Mouse (Mus musculus): ENCODE results near the gene 4930555G01Rik.
"Not testable (repeated sequence)": the region's sequence is repeated elsewhere in the genome, so short reads cannot be mapped to it uniquely, and the experiment has no call there.

The 4930555G01Rik gene

GRCm38 (mm10) chr14:5050329-5050728 is at the start of gene 4930555G01Rik:
Gene 4930555G01Rik (plus strand): TSS chr14:5050629.
- DNase-seq, result not testable (repeated sequence)

DNA sequence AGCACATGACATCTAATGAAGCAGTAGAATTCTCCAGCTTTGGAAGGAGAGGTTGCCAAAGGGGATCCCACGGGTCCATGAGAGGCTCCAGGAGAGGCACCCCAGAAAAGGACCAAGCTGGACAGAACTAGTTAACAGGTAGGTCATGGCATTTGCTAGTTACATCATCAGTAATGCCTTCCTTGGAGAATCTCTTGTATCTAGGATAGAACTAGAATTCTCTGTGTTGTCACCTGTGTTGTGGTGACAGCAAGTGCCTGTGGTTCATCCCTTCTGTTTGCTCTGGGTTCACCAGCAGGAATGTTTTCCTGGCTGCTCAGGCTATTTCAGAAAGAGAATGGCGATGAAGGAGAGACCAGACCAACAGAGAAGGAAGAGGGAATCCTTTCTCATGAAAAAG is 34.8 kb upstream of the 4930555G01Rik start, which contains the start of gene Gm3298:
TSS of gene Gm3298 (plus strand) at position 301 of the 400 bp plus-strand sequence.
- not testable (repeated sequence) for DNase-seq

DNA sequence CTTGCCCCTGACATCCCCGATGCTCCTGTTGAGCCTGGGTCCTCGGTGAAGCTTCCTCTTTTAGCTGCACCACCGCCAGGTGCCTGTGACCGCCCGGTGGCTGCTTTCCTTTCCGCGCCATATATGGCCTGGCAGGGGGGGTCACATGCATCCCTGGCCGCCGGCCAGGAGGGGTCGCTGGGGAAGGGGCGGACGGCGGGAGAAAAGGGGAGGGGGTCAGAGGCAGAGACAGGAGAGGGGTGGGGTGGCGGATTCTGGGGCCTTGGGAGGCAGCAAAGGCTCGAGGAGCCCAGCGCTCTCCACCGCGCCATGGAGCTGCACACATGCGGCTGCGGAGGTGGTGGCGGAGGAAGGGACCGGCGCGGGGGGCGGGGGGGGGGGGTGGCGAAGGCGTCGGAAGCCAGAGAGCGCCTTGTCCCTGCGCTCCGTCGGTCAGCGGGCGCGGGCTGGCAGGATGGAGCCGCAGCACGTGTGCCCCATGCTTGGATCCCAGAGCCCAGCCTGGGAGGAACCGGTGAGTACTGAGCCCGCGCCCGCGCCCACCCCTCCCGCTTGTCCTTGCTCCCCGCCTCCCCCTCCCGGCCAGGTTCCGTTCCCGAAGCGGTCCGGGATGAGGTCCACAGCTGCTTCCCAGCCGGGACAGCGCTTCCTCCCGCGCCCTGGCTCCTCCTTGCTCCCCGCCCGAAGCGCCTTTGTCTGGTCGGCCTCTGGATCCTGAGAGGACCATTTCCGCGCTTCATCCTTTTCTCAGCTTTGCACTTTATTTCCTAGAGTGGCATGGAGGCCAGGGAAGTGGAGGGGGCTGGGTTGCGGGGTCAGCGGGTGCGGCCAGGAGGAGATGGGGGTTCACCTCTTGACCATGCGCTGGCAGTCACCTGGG is 20.4 kb downstream of the 4930555G01Rik start, which contains the start of gene Gm8281:
TSS of gene Gm8281 (plus strand) at position 430 of the 880 bp plus-strand sequence.
- DNase-seq, result not testable (repeated sequence)

Measured in thymus, postnatal 36 days (tissue).